Mouse (Mus musculus) liver, postnatal 0 days (tissue): ENCODE results near the gene Ifitm3.
A peak's percentile ranks its signal among the peaks of the same experiment; 100 is the strongest.

Source experiments
- CTCF ChIP-seq: sonication (generic); IDR thresholded peaks from 2 replicates; pipeline ENCODE4 v1.5.1; 2016; ENCODE audit warnings: antibody characterized with exemption, low read depth
- EP300 ChIP-seq: IDR thresholded peaks from 2 replicates; pipeline ENCODE4 v1.6.1; 2016; ENCODE audit warnings: antibody characterized with exemption, low read depth, mild to moderate bottlenecking

- TF ChIP-seq CTCF (peak; percentile 97), EP300 (no peak)
These were observed 38.0 kb upstream of the Ifitm3 start for GRCm38 (mm10) chr7:141048226-141049218.
